Mouse (Mus musculus) forebrain, embryonic 14.5 days (tissue): ENCODE measurements around the gene Tmem167. TPM values are rescaled to one million over a fixed set of nuclear protein-coding genes. Genes with fewer than 3 reads are reported as not detected.
"Not testable (repeated sequence)": the region's sequence is repeated elsewhere in the genome, so short reads cannot be mapped to it uniquely, and the experiment has no call there.

Experiments
- ATAC-seq: fragments of 200-750 bp; cut with Nextera tagmentation; 2 replicates; pipeline ENCODE4 v1.8.0; 2017; ENCODE audit warnings: mild to moderate bottlenecking, moderate library complexity
- DNase-seq: peaks from one replicate; pipeline ENCODE4 v3.0.0-alpha.2; 2015; ENCODE audit warnings: low spot score
- H3K27ac ChIP-seq: fragments of 300-500 bp; sonication (generic); 2 replicates; pipeline ENCODE4 v1.5.1; 2014; ENCODE audit warnings: low read depth, mild to moderate bottlenecking, control low read depth, low read length, moderate library complexity
- H3K27me3 ChIP-seq: fragments of 300-500 bp; sonication (generic); replicated peaks from 2 replicates; pipeline ENCODE4 v1.6.1; 2014; ENCODE audit warnings: low read length, control low read depth, mixed read lengths; ENCODE audit not compliant: control insufficient read depth, insufficient read depth
- H3K36me3 ChIP-seq: fragments of 300-500 bp; sonication (generic); 2 replicates; pipeline ENCODE4 v1.6.1; 2014; ENCODE audit warnings: low read length, control low read depth; ENCODE audit not compliant: control insufficient read depth, insufficient read depth
- H3K4me1 ChIP-seq: fragments of 300-500 bp; sonication (generic); 2 replicates; pipeline ENCODE4 v1.6.1; 2014; ENCODE audit warnings: antibody characterized with exemption, low read length, control low read depth; ENCODE audit not compliant: control insufficient read depth, insufficient read depth
- H3K4me2 ChIP-seq: fragments of 300-500 bp; sonication (generic); 2 replicates; pipeline ENCODE4 v1.6.1; 2014; ENCODE audit warnings: mild to moderate bottlenecking, control low read depth, low read length
- H3K4me3 ChIP-seq: fragments of 300-500 bp; sonication (generic); 2 replicates; pipeline ENCODE4 v1.5.1; 2014; ENCODE audit warnings: low read depth, low read length, control low read depth
- H3K9ac ChIP-seq: fragments of 300-500 bp; sonication (generic); 2 replicates; pipeline ENCODE4 v1.6.1; 2014; ENCODE audit warnings: mild to moderate bottlenecking, low read length, control low read depth, moderate library complexity
- H3K9me3 ChIP-seq: fragments of 300-500 bp; sonication (generic); replicated peaks from 2 replicates; pipeline ENCODE4 v1.6.1; 2016; ENCODE audit warnings: low read length, control low read depth, mixed read lengths; ENCODE audit not compliant: control insufficient read depth
- WGBS: fragments of 180-500 bp; shearing (Covaris S2); extraction: QIAGEN DNeasy Blood & Tissue Kit; methylation state at CpG from one replicate; pipeline ENCODE4 v1.1.7; 2014; 5-methylcytosine and 5-hydroxymethylcytosine counted together
- polyA plus RNA-seq: library from polyadenylated mRNA; unstranded; fragments of >200 nt; fragmentation: Nextera tagmentation; extraction: Ambion mirVana; gene quantifications from 2 replicates; pipeline ENCODE4 v1.2.1, GENCODE M21; 2014

Gene Tmem167
- polyA plus RNA-seq, result 53.4 and 54.5 TPM in 2 replicates

DNA sequence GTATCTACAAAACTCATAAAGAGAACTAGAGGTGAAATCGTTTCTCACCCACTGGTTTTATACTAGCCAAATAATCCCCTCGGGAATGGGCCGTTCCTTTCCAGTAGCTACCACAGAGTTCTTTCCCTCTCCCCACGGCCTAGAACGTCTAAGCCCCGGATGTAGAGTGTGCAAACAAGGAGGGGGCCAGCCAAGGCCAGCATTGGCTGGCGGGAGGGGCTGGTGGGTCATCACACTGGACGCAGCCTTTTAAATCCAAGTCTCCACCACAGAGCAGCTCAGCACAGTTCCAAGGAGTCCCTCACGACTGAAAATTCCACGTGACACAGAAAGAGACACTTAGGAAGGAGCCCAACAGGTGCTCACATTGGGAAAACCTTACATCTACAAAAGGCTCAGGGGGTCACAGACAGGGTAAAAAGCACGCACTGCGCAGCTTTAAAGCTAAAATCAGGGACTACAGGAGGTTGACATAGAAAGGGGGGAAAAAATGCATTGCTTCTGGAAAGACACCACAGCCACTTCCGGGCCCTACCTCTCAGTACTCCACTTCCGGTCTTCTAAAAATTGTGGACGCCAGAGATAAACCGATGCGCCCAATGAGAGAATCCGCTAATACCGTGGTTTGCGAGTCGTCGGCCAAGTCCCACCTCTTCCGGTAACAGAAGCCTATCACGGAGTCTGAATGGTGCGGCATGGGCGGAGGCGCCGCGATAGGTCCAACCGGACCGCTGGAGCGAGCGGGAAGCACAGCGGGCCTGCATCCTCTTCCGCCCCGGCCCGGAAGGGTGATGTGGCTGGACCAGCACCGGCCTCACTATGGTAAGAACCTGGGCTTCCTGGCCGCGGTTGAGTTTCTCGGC is at the start of gene Tmem167, which contains the start of gene Xrcc4:
Gene Tmem167, plus strand, starts transcription at position 162 of the 863 bp plus-strand sequence.
Gene Xrcc4, minus strand, starts transcription at position 647 of the 863 bp plus-strand sequence.
- H3K4me3 ChIP-seq, result peak within 1 kb of the TSS; percentile 86
- peak; percentile 100 for ATAC-seq
- peak within 1 kb of the TSS; percentile 93 for H3K4me2 ChIP-seq
- DNase-seq, result peak; percentile 99
- H3K27me3 ChIP-seq, result no peaks in the 10 kb centered on the region
- no peaks in the 10 kb centered on the region for H3K36me3 ChIP-seq
- H3K27ac ChIP-seq, result peak within 1 kb of the TSS; percentile 85
- H3K9ac ChIP-seq, result peak within 1 kb of the TSS; percentile 91
- 3% methylated on average over 41 of the region's 41 CpGs for WGBS
- H3K4me1 ChIP-seq, result peaks cover 5% of the 10 kb centered on the region
- no peaks in the 10 kb centered on the region for H3K9me3 ChIP-seq

DNA sequence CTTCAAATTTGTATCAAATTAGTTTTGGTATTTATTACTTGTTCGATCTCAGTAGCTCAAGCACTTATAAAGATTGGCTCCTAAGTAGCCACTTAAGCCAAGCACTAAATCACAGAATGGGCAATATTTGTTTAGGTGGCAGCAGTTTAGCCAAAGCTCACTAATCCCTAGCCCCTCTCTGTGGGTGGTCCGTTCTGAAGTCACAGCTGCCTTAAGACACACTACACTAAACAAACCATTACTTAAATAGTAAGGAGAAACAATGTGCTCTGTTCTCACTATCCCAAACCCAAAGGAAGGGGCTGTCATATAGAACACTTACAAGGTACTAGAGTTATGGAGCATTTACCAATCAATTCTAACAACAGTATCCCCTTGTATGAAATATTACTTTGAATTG is 49.3 kb upstream of the Tmem167 start:
- Histone ChIP-seq H3K36me3 (no peaks in the 10 kb centered on the region), H3K4me3 (no peak overlapping the region), H3K27ac (no peak overlapping the region), H3K9ac (no peak overlapping the region), H3K4me2 (no peak overlapping the region), H3K9me3 (no peaks in the 10 kb centered on the region), H3K4me1 (no peaks in the 10 kb centered on the region), H3K27me3 (no peaks in the 10 kb centered on the region)
- ATAC-seq (0 out of 2 replicates have a peak, but pooled peaks have one; percentile 18), DNase-seq (peak; percentile 11)
- WGBS, result 4% methylated on average over 2 of the region's 2 CpGs

DNA sequence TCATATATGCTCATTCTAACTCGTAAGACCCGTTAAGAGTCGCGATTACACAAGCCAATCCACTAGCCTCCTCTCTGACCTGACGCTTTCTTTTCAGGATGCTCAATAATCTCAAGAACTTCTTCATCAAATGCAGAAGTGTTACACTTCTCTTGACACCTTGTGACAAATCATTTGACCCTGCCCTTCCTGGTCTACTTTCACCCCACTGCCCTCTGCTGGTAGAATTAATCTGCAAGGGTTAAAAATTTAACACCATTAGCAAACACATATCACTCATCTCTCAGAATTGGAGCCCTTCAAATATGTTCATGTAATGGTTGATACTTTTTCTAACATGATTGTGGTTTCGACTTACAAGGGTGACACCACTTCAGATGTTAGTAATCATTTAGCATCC is 37.2 kb upstream of the Tmem167 start:
- H3K4me1 ChIP-seq, result no peaks in the 10 kb centered on the region
- H3K9me3 ChIP-seq, result no peaks in the 10 kb centered on the region
- no peak overlapping the region for H3K4me2 ChIP-seq
- DNase-seq (no peak), ATAC-seq (no peak)
- no peaks in the 10 kb centered on the region for H3K36me3 ChIP-seq
- 79% methylated on average over 6 of the region's 6 CpGs for WGBS
- no peaks in the 10 kb centered on the region for H3K27me3 ChIP-seq
- H3K9ac ChIP-seq, result no peak overlapping the region
- no peak overlapping the region for H3K27ac ChIP-seq
- H3K4me3 ChIP-seq, result no peak overlapping the region

DNA sequence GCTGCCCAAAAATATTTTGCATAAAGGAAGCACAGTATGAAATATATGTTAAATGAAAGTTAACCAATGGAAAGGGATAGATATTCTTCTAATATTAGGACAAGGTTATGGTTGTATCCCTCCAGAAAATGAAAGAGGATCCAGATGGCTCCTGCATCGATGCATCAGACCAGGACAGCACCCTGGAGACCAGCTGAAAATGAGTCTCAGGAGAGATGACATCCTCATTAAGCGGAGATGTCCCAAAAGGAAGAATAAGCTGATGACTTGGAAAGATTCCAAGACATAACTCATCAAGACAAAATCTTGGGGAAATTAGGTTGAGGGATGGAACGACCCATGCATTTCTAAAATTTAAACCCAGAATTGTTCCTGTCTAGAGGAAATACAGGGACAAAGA is 36.5 kb upstream of the Tmem167 start:
- Histone ChIP-seq H3K27ac (no peak overlapping the region), H3K9me3 (no peaks in the 10 kb centered on the region), H3K9ac (no peak overlapping the region), H3K36me3 (no peaks in the 10 kb centered on the region), H3K4me2 (no peak overlapping the region), H3K4me1 (no peaks in the 10 kb centered on the region), H3K27me3 (no peaks in the 10 kb centered on the region), H3K4me3 (no peak overlapping the region)
- DNase-seq (no peak), ATAC-seq (no peak)
- WGBS, result 75% methylated on average over 3 of the region's 3 CpGs

DNA sequence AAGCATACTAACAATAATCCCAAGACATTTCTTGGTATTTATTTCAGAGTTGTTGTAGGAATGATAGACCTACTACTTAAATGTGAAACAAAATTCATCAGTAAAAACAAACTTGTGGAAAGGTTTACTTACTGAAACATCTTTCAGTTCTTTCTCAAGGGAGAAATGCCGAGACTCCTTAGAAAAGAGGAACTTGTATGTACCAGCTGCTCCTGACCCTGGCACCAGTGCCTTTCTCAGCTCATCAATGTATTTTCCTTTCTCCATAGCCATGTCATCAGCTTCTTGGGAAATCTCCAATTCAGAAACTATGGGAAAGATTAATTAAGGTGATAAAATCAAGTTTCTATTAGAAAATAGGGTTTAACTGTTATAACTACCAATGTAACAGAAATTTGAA is 27.0 kb upstream of the Tmem167 start:
- ATAC-seq (no peak), DNase-seq (no peak)
- no peaks in the 10 kb centered on the region for H3K4me1 ChIP-seq
- no peak overlapping the region for H3K9ac ChIP-seq
- H3K4me3 ChIP-seq, result no peak overlapping the region
- H3K27ac ChIP-seq, result no peak overlapping the region
- H3K4me2 ChIP-seq, result no peak overlapping the region
- no peaks in the 10 kb centered on the region for H3K27me3 ChIP-seq
- 94% methylated on average over 1 of the region's 1 CpGs for WGBS
- H3K9me3 ChIP-seq, result no peaks in the 10 kb centered on the region
- H3K36me3 ChIP-seq, result no peaks in the 10 kb centered on the region

DNA sequence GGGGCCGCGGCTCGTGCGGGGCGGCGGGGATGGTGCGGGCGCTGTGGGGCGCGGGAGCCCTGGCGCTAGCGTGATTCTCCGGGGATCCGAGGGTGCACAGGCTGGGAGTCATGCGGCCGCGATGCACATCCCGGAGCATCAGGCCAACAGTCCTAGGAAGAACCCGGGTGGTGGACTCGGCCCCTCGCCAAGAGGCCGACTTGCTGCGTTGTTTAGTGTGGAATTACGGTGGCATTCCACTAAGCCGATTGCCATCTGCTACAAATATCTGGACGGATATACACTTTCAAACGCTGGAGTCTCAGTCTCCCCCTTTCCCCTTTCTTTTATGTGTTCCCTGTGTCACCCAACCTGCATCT is 881 bp downstream of the Tmem167 start:
- DNase-seq, result no peak

DNA sequence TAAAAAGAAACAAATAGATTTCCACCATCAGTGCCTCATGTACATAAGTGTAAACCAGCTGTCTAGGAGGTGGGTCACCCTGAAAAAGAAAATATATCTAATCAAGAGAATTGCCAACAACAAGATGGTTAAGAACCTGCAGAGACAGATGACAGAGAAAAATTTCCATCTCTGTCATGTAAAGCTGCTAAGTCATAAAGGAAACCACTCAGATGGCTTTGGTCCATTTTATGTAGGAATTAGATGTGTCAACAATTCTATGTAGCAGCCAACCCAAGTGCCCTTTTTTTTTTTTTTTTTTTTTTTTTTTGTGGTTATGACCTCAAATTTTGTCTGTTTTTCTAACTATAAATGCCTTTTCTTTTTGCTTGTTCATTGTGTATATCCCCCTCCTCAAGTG is 12.6 kb downstream of the Tmem167 start:
- ATAC-seq, result no peak
- H3K9ac ChIP-seq, result no peak overlapping the region
- no peaks in the 10 kb centered on the region for H3K4me1 ChIP-seq
- no peak for DNase-seq
- H3K9me3 ChIP-seq, result no peaks in the 10 kb centered on the region
- peaks cover 49% of the 10 kb centered on the region for H3K36me3 ChIP-seq
- no peak overlapping the region for H3K27ac ChIP-seq
- no peak overlapping the region for H3K4me2 ChIP-seq
- no peak overlapping the region for H3K4me3 ChIP-seq
- H3K27me3 ChIP-seq, result no peaks in the 10 kb centered on the region

More for the DNA sequence above, 881 bp downstream of the Tmem167 start:
- no peaks in the 10 kb centered on the region for H3K27me3 ChIP-seq
- peak overlapping the region; percentile 86 for H3K4me3 ChIP-seq
- peak overlapping the region; percentile 69 for H3K4me2 ChIP-seq
- peak overlapping the region; percentile 85 for H3K27ac ChIP-seq
- WGBS, result under 1% methylated on average over 22 of the region's 27 CpGs
- H3K36me3 ChIP-seq, result no peaks in the 10 kb centered on the region
- ATAC-seq, result peak; percentile 80; the same call in 1 of the 2 replicates
- no peaks in the 10 kb centered on the region for H3K9me3 ChIP-seq
- peaks cover 5% of the 10 kb centered on the region for H3K4me1 ChIP-seq
- H3K9ac ChIP-seq, result peak overlapping the region; percentile 91

DNA sequence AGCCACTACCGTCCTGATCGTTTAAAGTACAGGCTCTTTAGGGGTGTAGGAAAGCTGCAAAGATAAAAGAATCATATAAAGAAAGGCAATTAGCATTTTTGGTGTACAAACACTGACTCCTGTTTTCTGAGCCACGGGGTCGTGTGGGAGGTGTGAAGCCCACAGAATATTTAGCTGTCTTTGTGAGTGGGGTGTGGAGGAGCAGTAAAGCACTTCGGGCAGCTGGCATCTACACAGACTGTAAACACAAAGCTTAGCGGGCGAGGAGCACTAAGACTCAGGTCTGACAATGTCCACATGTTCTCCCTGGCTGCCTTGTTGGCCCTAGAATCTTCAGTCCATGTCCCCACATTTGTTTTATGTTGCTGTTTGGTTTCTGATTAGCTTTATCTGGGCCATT is 17.2 kb downstream of the Tmem167 start:
- H3K4me3 ChIP-seq, result no peak overlapping the region
- H3K36me3 ChIP-seq, result peaks cover 45% of the 10 kb centered on the region
- WGBS, result 94% methylated on average over 7 of the region's 7 CpGs
- no peaks in the 10 kb centered on the region for H3K27me3 ChIP-seq
- ATAC-seq, result no peak
- H3K9me3 ChIP-seq, result no peaks in the 10 kb centered on the region
- no peak overlapping the region for H3K4me2 ChIP-seq
- H3K27ac ChIP-seq, result no peak overlapping the region
- no peak for DNase-seq
- H3K9ac ChIP-seq, result no peak overlapping the region
- no peaks in the 10 kb centered on the region for H3K4me1 ChIP-seq

DNA sequence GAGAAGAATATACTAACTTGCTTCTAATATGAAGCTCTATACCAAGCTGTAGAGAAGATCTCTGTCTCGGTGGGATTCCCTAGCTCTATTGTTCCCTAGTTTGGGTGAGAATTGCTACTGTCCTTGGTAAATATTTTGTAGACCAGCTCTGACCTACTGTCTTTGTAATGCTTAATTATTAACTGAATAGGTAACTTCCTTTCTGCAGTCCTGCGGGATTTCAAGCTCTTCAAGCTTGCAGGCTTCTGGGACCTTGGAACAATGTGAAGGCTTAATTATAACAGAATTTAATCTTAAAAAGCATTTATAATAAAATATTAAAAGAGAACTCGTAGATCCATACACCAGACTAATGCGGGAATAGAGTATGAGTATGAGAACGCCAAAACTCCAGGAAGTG is 19.8 kb downstream of the Tmem167 start:
- WGBS, result 94% methylated on average over 5 of the region's 5 CpGs
- H3K36me3 ChIP-seq, result peaks cover 24% of the 10 kb centered on the region
- H3K4me1 ChIP-seq, H3K27me3 ChIP-seq, ATAC-seq, H3K4me2 ChIP-seq, H3K9ac ChIP-seq, H3K4me3 ChIP-seq, H3K27ac ChIP-seq, DNase-seq, H3K9me3 ChIP-seq: not testable (repeated sequence)
